Mouse (Mus musculus): ENCODE measurements around the gene Ppat. TPM values are rescaled to one million over a fixed set of nuclear protein-coding genes. Genes with fewer than 3 reads are reported as not detected.
A peak's percentile ranks its signal among the peaks of the same experiment; 100 is the strongest.

Ppat gene
- polyA plus RNA-seq, 1 experiment from 2014 or later = 23.2 TPM

- peak overlapping the region; percentile 35 for H3K4me3 ChIP-seq
- 19% methylated on average over 16 of the region's 16 CpGs for WGBS
- ATAC-seq (ENCODE audit: insufficient number of reproducible peaks, insufficient read depth, low FRiP score, low TSS enrichment, low read depth) = peak; percentile 86
- H3K27ac ChIP-seq = no peak overlapping the region
- H3K4me2 ChIP-seq = peak overlapping the region; percentile 62
- H3K4me1 ChIP-seq = no peaks in the 10 kb centered on the region
- H3K36me3 ChIP-seq = peaks cover 40% of the 10 kb centered on the region
- no peaks in the 10 kb centered on the region for H3K27me3 ChIP-seq
- peak overlapping the region; percentile 54 for H3K9ac ChIP-seq
- H3K9me3 ChIP-seq = no peaks in the 10 kb centered on the region
Observed at GRCm38 (mm10) chr5:76868693-76869286, 82.6 kb downstream of the Ppat start.

- no peak overlapping the region for H3K27ac ChIP-seq
- no peaks in the 10 kb centered on the region for H3K9me3 ChIP-seq
- peaks cover 32% of the 10 kb centered on the region for H3K36me3 ChIP-seq
- no peak for ATAC-seq (ENCODE audit: insufficient number of reproducible peaks, insufficient read depth, low FRiP score, low TSS enrichment, low read depth)
- no peaks in the 10 kb centered on the region for H3K27me3 ChIP-seq
- 64% methylated on average over 8 of the region's 8 CpGs for WGBS
- H3K4me2 ChIP-seq = no peak overlapping the region
- H3K9ac ChIP-seq = no peak overlapping the region
- no peaks in the 10 kb centered on the region for H3K4me1 ChIP-seq
- H3K4me3 ChIP-seq = no peak overlapping the region
Observed at GRCm38 (mm10) chr5:76866819-76867218, 84.6 kb downstream of the Ppat start.

Other genes with a start within 250 kb of the Ppat start
- 21.4 and 26.0 TPM in 2 replicates for gene Aasdh, start 46.1 kb downstream of the Ppat start, polyA plus RNA-seq (2015; fragmentation: Nextera tagmentation; extraction: Ambion mirVana)
- gene Paics, start 271 bp downstream of the Ppat start, polyA plus RNA-seq (2015; fragmentation: Nextera tagmentation; extraction: Ambion mirVana) = 279 and 283 TPM in 2 replicates
- 99.7 and 107 TPM in 2 replicates for gene Srp72, start 23.1 kb upstream of the Ppat start, polyA plus RNA-seq (2015; fragmentation: Nextera tagmentation; extraction: Ambion mirVana)
- not detected in 2 replicates for gene Arl9, start 52.5 kb upstream of the Ppat start, polyA plus RNA-seq (2015; fragmentation: Nextera tagmentation; extraction: Ambion mirVana)
- gene Thegl, start 64.4 kb upstream of the Ppat start, polyA plus RNA-seq (2015; fragmentation: Nextera tagmentation; extraction: Ambion mirVana) = 0.11 and 0.41 TPM in 2 replicates
- 0.29 and 0.30 TPM in 2 replicates for gene Hopx, start 163.5 kb upstream of the Ppat start, polyA plus RNA-seq (2015; fragmentation: Nextera tagmentation; extraction: Ambion mirVana)